Mouse (Mus musculus) heart, embryonic 16.5 days (tissue): ENCODE measurements around the gene Angpt4. TPM values are rescaled to one million over a fixed set of nuclear protein-coding genes. Genes with fewer than 3 reads are reported as not detected.

Experiments used
- ATAC-seq: fragments of 200-750 bp; cut with Nextera tagmentation; replicated peaks from 2 replicates; pipeline ENCODE4 v1.8.0; 2017; ENCODE audit warnings: moderate number of reproducible peaks; ENCODE audit not compliant: insufficient read depth, low FRiP score; ENCODE audit errors: extremely low read depth
- H3K27ac ChIP-seq: fragments of 300-500 bp; sonication (generic); 2 replicates; pipeline ENCODE4 v1.5.1; 2014; ENCODE audit warnings: mild to moderate bottlenecking, low read length, control low read depth, moderate library complexity
- H3K27me3 ChIP-seq: fragments of 300-500 bp; sonication (generic); 2 replicates; pipeline ENCODE4 v1.6.1; 2014; ENCODE audit warnings: low read length, mixed read lengths; ENCODE audit not compliant: control insufficient read depth, insufficient read depth
- H3K36me3 ChIP-seq: fragments of 300-500 bp; sonication (generic); 2 replicates; pipeline ENCODE4 v1.6.1; 2014; ENCODE audit not compliant: control insufficient read depth, insufficient read depth
- H3K4me1 ChIP-seq: fragments of 300-500 bp; sonication (generic); 2 replicates; pipeline ENCODE4 v1.6.1; 2014; ENCODE audit warnings: low read length, mixed read lengths; ENCODE audit not compliant: control insufficient read depth, insufficient read depth
- H3K4me2 ChIP-seq: fragments of 300-500 bp; sonication (generic); 2 replicates; pipeline ENCODE4 v1.6.1; 2014; ENCODE audit warnings: low read depth, mild to moderate bottlenecking, control low read depth, low read length
- H3K4me3 ChIP-seq: fragments of 300-500 bp; sonication (generic); 2 replicates; pipeline ENCODE4 v1.5.1; 2014; ENCODE audit warnings: mild to moderate bottlenecking, control low read depth, low read length
- H3K9ac ChIP-seq: fragments of 300-500 bp; sonication (generic); 2 replicates; pipeline ENCODE4 v1.6.1; 2014; ENCODE audit warnings: low read length, control low read depth
- H3K9me3 ChIP-seq: fragments of 300-500 bp; sonication (generic); replicated peaks from 2 replicates; pipeline ENCODE4 v1.6.1; 2016; ENCODE audit warnings: low read length; ENCODE audit not compliant: control insufficient read depth
- WGBS: fragments of 180-500 bp; shearing (Covaris S2); extraction: QIAGEN DNeasy Blood & Tissue Kit; methylation state at CpG from one replicate; pipeline ENCODE4 v1.1.7; 2014; 5-methylcytosine and 5-hydroxymethylcytosine counted together
- polyA plus RNA-seq: library from polyadenylated mRNA; unstranded; fragments of >200 nt; fragmentation: Nextera tagmentation; extraction: Ambion mirVana; gene quantifications from 2 replicates; pipeline ENCODE4 v1.2.1, GENCODE M21; 2015

The Angpt4 gene
- polyA plus RNA-seq, 1 experiment from 2014 or later: 2.0 TPM

GRCm38 (mm10) chr2:151907020-151907419 is 4.0 kb upstream of the Angpt4 start:
- H3K9me3 ChIP-seq: no peaks in the 10 kb centered on the region
- peaks cover 6% of the 10 kb centered on the region for H3K4me1 ChIP-seq
- no peaks in the 10 kb centered on the region for H3K27me3 ChIP-seq
- H3K4me3 ChIP-seq: no peak overlapping the region
- H3K9ac ChIP-seq: no peak overlapping the region
- no peaks in the 10 kb centered on the region for H3K36me3 ChIP-seq
- no peak overlapping the region for H3K4me2 ChIP-seq
- no peak for ATAC-seq
- 60% methylated on average over 2 of the region's 2 CpGs for WGBS
- H3K27ac ChIP-seq: no peak overlapping the region

DNA sequence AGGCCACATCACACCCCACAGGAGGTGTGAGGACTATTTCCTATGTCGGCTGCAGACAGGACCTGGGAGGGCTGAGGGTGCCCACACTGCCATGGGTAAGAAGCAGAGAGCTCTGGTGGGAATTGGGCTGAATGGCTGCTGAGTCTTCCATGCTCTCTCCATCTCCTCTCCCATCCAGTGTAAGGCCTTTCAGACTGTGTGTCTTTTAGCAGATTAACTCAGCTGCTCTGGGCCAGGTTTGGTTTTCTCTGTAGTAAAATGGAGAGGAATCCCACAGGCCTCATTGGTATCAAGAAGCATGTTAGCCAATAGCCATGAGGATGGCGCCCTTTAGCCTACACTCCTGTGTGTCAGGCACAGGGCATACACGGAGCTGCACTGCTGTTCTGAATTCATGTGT is 1.6 kb upstream of the Angpt4 start:
- Histone ChIP-seq H3K4me3 (no peak overlapping the region), H3K27ac (no peak overlapping the region), H3K27me3 (no peaks in the 10 kb centered on the region), H3K36me3 (no peaks in the 10 kb centered on the region), H3K9ac (no peak overlapping the region), H3K4me2 (no peak overlapping the region), H3K9me3 (no peaks in the 10 kb centered on the region), H3K4me1 (peaks cover 6% of the 10 kb centered on the region)
- ATAC-seq: no peak
- WGBS: 66% methylated on average over 3 of the region's 3 CpGs

GRCm38 (mm10) chr2:151910498-151910897 is 512 bp upstream of the Angpt4 start:
- no peaks in the 10 kb centered on the region for H3K9me3 ChIP-seq

GRCm38 (mm10) chr2:151911751-151912150 is 741 bp downstream of the Angpt4 start:
- Histone ChIP-seq H3K27ac (no peak overlapping the region), H3K4me3 (no peak overlapping the region), H3K36me3 (no peaks in the 10 kb centered on the region), H3K4me2 (no peak overlapping the region), H3K9me3 (no peaks in the 10 kb centered on the region), H3K4me1 (peaks cover 6% of the 10 kb centered on the region), H3K27me3 (no peaks in the 10 kb centered on the region), H3K9ac (no peak overlapping the region)
- 70% methylated on average over 3 of the region's 3 CpGs for WGBS
- ATAC-seq: no peak

More at GRCm38 (mm10) chr2:151910498-151910897, 512 bp upstream of the Angpt4 start:
- peaks cover 6% of the 10 kb centered on the region for H3K4me1 ChIP-seq
- H3K27ac ChIP-seq: no peak overlapping the region
- no peak overlapping the region for H3K4me3 ChIP-seq
- WGBS: 31% methylated on average over 5 of the region's 5 CpGs
- no peaks in the 10 kb centered on the region for H3K36me3 ChIP-seq
- no peak overlapping the region for H3K9ac ChIP-seq
- no peak overlapping the region for H3K4me2 ChIP-seq
- H3K27me3 ChIP-seq: no peaks in the 10 kb centered on the region
- no peak for ATAC-seq

- no peaks in the 10 kb centered on the region for H3K9me3 ChIP-seq
- no peak overlapping the region for H3K4me2 ChIP-seq
- no peak for ATAC-seq
- peaks cover 13% of the 10 kb centered on the region for H3K4me1 ChIP-seq
- no peak overlapping the region for H3K27ac ChIP-seq
- H3K36me3 ChIP-seq: no peaks in the 10 kb centered on the region
- no peak overlapping the region for H3K4me3 ChIP-seq
- H3K27me3 ChIP-seq: no peaks in the 10 kb centered on the region
- H3K9ac ChIP-seq: no peak overlapping the region
- 80% methylated on average over 5 of the region's 5 CpGs for WGBS
These were observed 3.1 kb downstream of the Angpt4 start for GRCm38 (mm10) chr2:151914120-151914519.

DNA sequence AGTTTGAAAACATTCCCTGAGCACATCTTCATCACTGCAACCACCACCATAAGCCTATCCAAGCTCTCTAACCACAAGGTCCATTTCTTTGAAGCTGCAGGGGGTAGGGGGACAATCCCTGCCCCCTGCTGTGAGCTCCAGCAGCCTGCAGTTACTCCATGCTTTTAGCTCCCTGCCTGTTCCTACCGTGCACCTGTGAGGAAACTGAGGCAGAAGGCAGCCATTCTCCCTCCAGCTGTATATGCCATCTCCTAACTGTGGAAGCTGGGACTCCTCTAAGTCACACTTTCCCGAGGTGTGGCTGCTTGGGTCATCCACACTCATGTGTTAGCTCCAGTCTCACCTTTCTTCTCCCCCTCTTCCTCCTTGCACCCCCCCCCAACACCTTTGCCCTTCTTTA is 4.1 kb downstream of the Angpt4 start:
- Histone ChIP-seq H3K9ac (no peak overlapping the region), H3K27me3 (no peaks in the 10 kb centered on the region), H3K4me3 (no peak overlapping the region), H3K4me1 (peaks cover 17% of the 10 kb centered on the region), H3K27ac (no peak overlapping the region), H3K36me3 (no peaks in the 10 kb centered on the region), H3K4me2 (no peak overlapping the region), H3K9me3 (no peaks in the 10 kb centered on the region)
- no peak for ATAC-seq
- 19% methylated on average over 2 of the region's 2 CpGs for WGBS

GRCm38 (mm10) chr2:151916061-151916831 is 5.2 kb downstream of the Angpt4 start:
- no peak overlapping the region for H3K4me3 ChIP-seq
- H3K4me2 ChIP-seq: no peak overlapping the region
- ATAC-seq: no peak
- H3K9me3 ChIP-seq: no peaks in the 10 kb centered on the region
- no peaks in the 10 kb centered on the region for H3K36me3 ChIP-seq
- peaks cover 11% of the 10 kb centered on the region for H3K4me1 ChIP-seq
- 60% methylated on average over 13 of the region's 13 CpGs for WGBS
- H3K27me3 ChIP-seq: no peaks in the 10 kb centered on the region
- H3K9ac ChIP-seq: no peak overlapping the region
- no peak overlapping the region for H3K27ac ChIP-seq

- peaks cover 11% of the 10 kb centered on the region; the same call in 1 of the 2 replicates for H3K4me1 ChIP-seq
- H3K4me3 ChIP-seq: no peak overlapping the region
- H3K4me2 ChIP-seq: no peak overlapping the region
- H3K9ac ChIP-seq: no peak overlapping the region
- H3K9me3 ChIP-seq: no peaks in the 10 kb centered on the region
- H3K27ac ChIP-seq: no peak overlapping the region
- ATAC-seq: peak; percentile 78
- no peaks in the 10 kb centered on the region for H3K36me3 ChIP-seq
- no peaks in the 10 kb centered on the region for H3K27me3 ChIP-seq
- 36% methylated on average over 9 of the region's 9 CpGs for WGBS
These were observed 8.1 kb downstream of the Angpt4 start for GRCm38 (mm10) chr2:151919140-151919539.

- Histone ChIP-seq H3K4me3 (no peak overlapping the region), H3K36me3 (no peaks in the 10 kb centered on the region), H3K9me3 (no peaks in the 10 kb centered on the region), H3K9ac (no peak overlapping the region), H3K27me3 (no peaks in the 10 kb centered on the region), H3K4me2 (no peak overlapping the region), H3K27ac (no peak overlapping the region), H3K4me1 (peaks cover 19% of the 10 kb centered on the region)
- ATAC-seq: no peak
- WGBS: 66% methylated on average over 8 of the region's 8 CpGs
These were observed 10.1 kb downstream of the Angpt4 start for GRCm38 (mm10) chr2:151921068-151921467.
